Mouse (Mus musculus): ENCODE results near the gene Kmt2a.

DNA sequence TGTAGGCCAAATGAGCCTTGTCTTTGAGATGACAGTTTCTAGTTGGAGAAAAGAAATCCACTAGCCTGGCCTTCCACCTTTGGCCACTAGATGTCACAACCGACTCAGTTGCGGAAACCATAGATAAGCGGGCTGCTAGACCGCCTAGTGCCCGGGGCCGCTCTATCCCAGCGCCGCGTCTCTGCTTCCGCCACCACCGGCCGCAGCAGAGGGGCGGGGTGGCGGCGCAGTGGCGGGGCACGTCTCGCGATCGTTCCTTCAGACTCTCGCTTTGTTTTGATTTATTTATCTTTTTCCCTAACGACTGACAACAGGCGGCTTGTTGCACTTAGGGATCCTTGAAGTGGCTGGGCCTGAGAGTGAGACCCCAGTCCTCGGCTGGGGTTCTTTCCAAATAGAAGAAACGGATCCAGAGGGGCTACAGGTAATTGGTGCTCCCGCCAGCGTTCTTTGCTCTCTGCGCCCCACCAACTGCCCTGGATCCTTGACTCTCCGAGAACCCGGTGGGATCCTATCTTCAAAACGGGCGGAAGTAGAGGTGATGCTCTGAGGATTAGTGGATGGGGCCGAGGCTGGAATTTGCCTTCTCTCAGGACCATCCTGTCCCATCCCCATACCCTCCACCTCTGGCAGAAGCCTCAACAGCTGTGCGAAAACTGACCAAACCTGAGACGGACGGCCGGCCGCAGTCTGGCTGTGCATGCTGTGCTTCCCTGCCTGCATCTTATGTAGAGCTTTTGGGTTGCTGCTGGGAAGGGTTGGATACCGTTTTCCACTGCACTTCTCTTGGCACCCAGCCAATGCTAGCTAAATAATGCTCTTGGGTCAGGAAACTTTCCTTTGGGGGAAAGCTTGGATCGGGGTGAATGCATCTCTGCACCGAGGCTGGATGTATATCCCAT lies 108.1 kb downstream of the Kmt2a start:
- TF ChIP-seq CTCF (conservative IDR thresholded peaks at IDR 0.05; ENCODE audit: insufficient read depth, insufficient read length, low read depth, low read length) (peak; percentile 85), POLR2A (IDR thresholded peaks at IDR 0.05; ENCODE audit: low read depth, low read length) (no peak)
